Mouse (Mus musculus) Patski (cell line): ENCODE measurements around the gene C87414. TPM values are rescaled to one million over a fixed set of nuclear protein-coding genes. Genes with fewer than 3 reads are reported as not detected.
"Not testable (repeated sequence)": the region's sequence is repeated elsewhere in the genome, so short reads cannot be mapped to it uniquely, and the experiment has no call there.

Experiments used
- ATAC-seq: fragments of 100-300 bp; one replicate; pipeline ENCODE4 v1.8.0; 2021
- CTCF ChIA-PET: fragments of 350-600 bp; sonication (Branson Sonifier 250); formaldehyde crosslinking; loops from one replicate; lab custom pipeline; 2022; ENCODE audit warnings: inconsistent platforms; lab: Charles Lee
- POLR2A ChIA-PET: fragments of 350-600 bp; sonication (Branson Sonifier 250); formaldehyde crosslinking; loops from one replicate; lab custom pipeline; 2022; ENCODE audit warnings: antibody characterized with exemption, inconsistent platforms; lab: Charles Lee
- DNase-seq: peaks from one replicate; pipeline ENCODE4 v3.0.0-alpha.2; 2011; ENCODE audit warnings: low read depth, low spot score
- H3K27me3 ChIP-seq: fragments of 371-371 bp; one replicate; pipeline ENCODE4 v1.5.1; 2021
- in situ Hi-C: fragments of 300-500 bp; cut with MboI; formaldehyde crosslinking; loops from 3 replicates; pipeline ENCODE4 v1.11.1; 2018; ENCODE audit warnings: low pct_unique_long_range_greater_than_20kb, mixed read lengths
- polyA plus RNA-seq: library from polyadenylated mRNA; unstranded; gene quantifications from one replicate; pipeline ENCODE4 v1.2.3, GENCODE M21; 2021

Gene C87414
- polyA plus RNA-seq = not detected

- POLR2A ChIA-PET, in situ Hi-C loops, H3K27me3 ChIP-seq, ATAC-seq, CTCF ChIA-PET, DNase-seq: not testable (repeated sequence)
Observed at GRCm38 (mm10) chr5:93671451-93671850, at the start of gene C87414. Gene C87414, minus strand, starts transcription at chr5:93671551.

GRCm38 (mm10) chr5:93684661-93685060 lies 13.3 kb upstream of the C87414 start:
- H3K27me3 ChIP-seq, in situ Hi-C loops, CTCF ChIA-PET, DNase-seq, POLR2A ChIA-PET, ATAC-seq: not testable (repeated sequence)

Other genes with a start within 250 kb of the C87414 start
- not detected for gene Gm16427, start 131.4 kb downstream of the C87414 start, polyA plus RNA-seq
- gene Gm7792, start 172.2 kb upstream of the C87414 start, polyA plus RNA-seq = not detected